Mouse (Mus musculus) heart, postnatal 0 days (tissue): ENCODE results near the gene Dnajc11.

Source experiments
- CTCF ChIP-seq: IDR thresholded peaks from 2 replicates; pipeline ENCODE4 v1.5.1; 2016; ENCODE audit warnings: antibody characterized with exemption, control low read depth, low read depth
- EP300 ChIP-seq: IDR thresholded peaks from 2 replicates; pipeline ENCODE4 v1.6.1; 2016; ENCODE audit warnings: antibody characterized with exemption, low read depth

- TF ChIP-seq CTCF (0 out of 2 replicates have a peak, but pooled peaks have one; percentile 27), EP300 (no peak)
These were observed 96.5 kb downstream of the Dnajc11 start for GRCm38 (mm10) chr4:152029997-152030396.
